Mouse (Mus musculus): Measurements from ENCODE around the gene Snx19. TPM values are rescaled to one million over a fixed set of nuclear protein-coding genes. Genes with fewer than 3 reads are reported as not detected.

Snx19 gene
- polyA plus RNA-seq, 1 experiment, result 8.7 TPM

- no peak overlapping the region for H3K27ac ChIP-seq (replicated peaks; ENCODE audit: low read depth, low read length)
These were observed 23.9 kb downstream of the Snx19 start for GRCm38 (mm10) chr9:30450834-30451233.

GRCm38 (mm10) chr9:30454527-30454926 lies 27.6 kb downstream of the Snx19 start:
- no peak overlapping the region for H3K27ac ChIP-seq (replicated peaks; ENCODE audit: low read depth, low read length)
- no peaks in the 10 kb centered on the region for H3K4me1 ChIP-seq (ENCODE audit: control insufficient read depth, insufficient read depth, insufficient read length, low read length)
- H3K4me3 ChIP-seq (ENCODE audit: insufficient read depth, low read depth, low read length), result no peak overlapping the region

More at GRCm38 (mm10) chr9:30450834-30451233, 23.9 kb downstream of the Snx19 start:
- Histone ChIP-seq H3K4me3 (ENCODE audit: insufficient read depth, low read depth, low read length) (no peak overlapping the region), H3K4me1 (ENCODE audit: control insufficient read depth, insufficient read depth, insufficient read length, low read length) (no peaks in the 10 kb centered on the region)

- Histone ChIP-seq H3K4me3 (ENCODE audit: insufficient read depth, low read depth, low read length) (no peak overlapping the region), H3K27ac (replicated peaks; ENCODE audit: low read depth, low read length) (no peak overlapping the region), H3K4me1 (ENCODE audit: control insufficient read depth, insufficient read depth, insufficient read length, low read length) (no peaks in the 10 kb centered on the region)
These were observed 29.3 kb downstream of the Snx19 start for GRCm38 (mm10) chr9:30456250-30456649.

GRCm38 (mm10) chr9:30460501-30460900 lies 33.6 kb downstream of the Snx19 start:
- H3K27ac ChIP-seq (replicated peaks; ENCODE audit: low read depth, low read length), result no peak overlapping the region
- peaks cover 3% of the 10 kb centered on the region; the same call in 1 of the 2 replicates for H3K4me1 ChIP-seq (ENCODE audit: control insufficient read depth, insufficient read depth, insufficient read length, low read length)
- no peak overlapping the region for H3K4me3 ChIP-seq (ENCODE audit: insufficient read depth, low read depth, low read length)

GRCm38 (mm10) chr9:30464661-30465060 lies 37.8 kb downstream of the Snx19 start:
- Histone ChIP-seq H3K4me3 (ENCODE audit: insufficient read depth, low read depth, low read length) (no peak overlapping the region), H3K4me1 (ENCODE audit: control insufficient read depth, insufficient read depth, insufficient read length, low read length) (peaks cover 3% of the 10 kb centered on the region; the same call in 1 of the 2 replicates), H3K27ac (replicated peaks; ENCODE audit: low read depth, low read length) (peak overlapping the region; percentile 76)

- no peaks in the 10 kb centered on the region for H3K4me1 ChIP-seq (ENCODE audit: control insufficient read depth, insufficient read depth, insufficient read length, low read length)
- no peak overlapping the region for H3K4me3 ChIP-seq (ENCODE audit: insufficient read depth, low read depth, low read length)
- H3K27ac ChIP-seq (replicated peaks; ENCODE audit: low read depth, low read length), result no peak overlapping the region
These were observed 53.1 kb downstream of the Snx19 start for GRCm38 (mm10) chr9:30480043-30480442.

GRCm38 (mm10) chr9:30480464-30480863 lies 53.6 kb downstream of the Snx19 start:
- Histone ChIP-seq H3K4me1 (ENCODE audit: control insufficient read depth, insufficient read depth, insufficient read length, low read length) (no peaks in the 10 kb centered on the region), H3K27ac (replicated peaks; ENCODE audit: low read depth, low read length) (no peak overlapping the region), H3K4me3 (ENCODE audit: insufficient read depth, low read depth, low read length) (no peak overlapping the region)

GRCm38 (mm10) chr9:30482116-30482515 lies 55.2 kb downstream of the Snx19 start:
- Histone ChIP-seq H3K27ac (replicated peaks; ENCODE audit: low read depth, low read length) (no peak overlapping the region), H3K4me1 (ENCODE audit: control insufficient read depth, insufficient read depth, insufficient read length, low read length) (no peaks in the 10 kb centered on the region), H3K4me3 (ENCODE audit: insufficient read depth, low read depth, low read length) (no peak overlapping the region)

- Histone ChIP-seq H3K4me3 (ENCODE audit: insufficient read depth, low read depth, low read length) (no peak overlapping the region), H3K27ac (replicated peaks; ENCODE audit: low read depth, low read length) (no peak overlapping the region), H3K4me1 (ENCODE audit: control insufficient read depth, insufficient read depth, insufficient read length, low read length) (no peaks in the 10 kb centered on the region)
These were observed 57.3 kb downstream of the Snx19 start for GRCm38 (mm10) chr9:30484183-30484582.

GRCm38 (mm10) chr9:30485161-30485560 lies 58.3 kb downstream of the Snx19 start:
- H3K4me3 ChIP-seq (ENCODE audit: insufficient read depth, low read depth, low read length), result no peak overlapping the region
- no peaks in the 10 kb centered on the region for H3K4me1 ChIP-seq (ENCODE audit: control insufficient read depth, insufficient read depth, insufficient read length, low read length)
- no peak overlapping the region for H3K27ac ChIP-seq (replicated peaks; ENCODE audit: low read depth, low read length)

GRCm38 (mm10) chr9:30488384-30488783 lies 61.5 kb downstream of the Snx19 start:
- no peak overlapping the region for H3K27ac ChIP-seq (replicated peaks; ENCODE audit: low read depth, low read length)
- H3K4me3 ChIP-seq (ENCODE audit: insufficient read depth, low read depth, low read length), result no peak overlapping the region
- no peaks in the 10 kb centered on the region for H3K4me1 ChIP-seq (ENCODE audit: control insufficient read depth, insufficient read depth, insufficient read length, low read length)

- H3K4me3 ChIP-seq (ENCODE audit: insufficient read depth, low read depth, low read length), result no peak overlapping the region
- no peaks in the 10 kb centered on the region for H3K4me1 ChIP-seq (ENCODE audit: control insufficient read depth, insufficient read depth, insufficient read length, low read length)
- no peak overlapping the region for H3K27ac ChIP-seq (replicated peaks; ENCODE audit: low read depth, low read length)
These were observed 67.5 kb downstream of the Snx19 start for GRCm38 (mm10) chr9:30494446-30494845.

- Histone ChIP-seq H3K4me1 (ENCODE audit: control insufficient read depth, insufficient read depth, insufficient read length, low read length) (no peaks in the 10 kb centered on the region), H3K4me3 (ENCODE audit: insufficient read depth, low read depth, low read length) (no peak overlapping the region), H3K27ac (replicated peaks; ENCODE audit: low read depth, low read length) (no peak overlapping the region)
These were observed 82.1 kb downstream of the Snx19 start for GRCm38 (mm10) chr9:30508966-30509365.

- H3K4me3 ChIP-seq (ENCODE audit: insufficient read depth, low read depth, low read length), result no peak overlapping the region
- H3K4me1 ChIP-seq (ENCODE audit: control insufficient read depth, insufficient read depth, insufficient read length, low read length), result no peaks in the 10 kb centered on the region
- no peak overlapping the region for H3K27ac ChIP-seq (replicated peaks; ENCODE audit: low read depth, low read length)
These were observed 89.0 kb downstream of the Snx19 start for GRCm38 (mm10) chr9:30515953-30516352.
